In genomic region chr6:138421931-138422531, GRCm38 (mm10) we compare ENCODE assay signal across 8 mouse cellular contexts.
DNase-seq lines count a peak whose midpoint lies in the region; ATAC-seq and TF ChIP-seq lines count a peak whose summit lies in the region.

No protein-coding gene starts in this region.

- no peak for TF ChIP-seq CTCF in heart, postnatal 0 days (IDR thresholded peaks at IDR 0.05; ENCODE audit: low read depth)

- H3K9me3 ChIP-seq in heart, postnatal 0 days (replicated peaks; ENCODE audit: control insufficient read depth, low read length): no peaks in the 10 kb centered on the region
- H3K9me3 ChIP-seq in hindbrain, embryonic 13.5 days: no peaks in the 10 kb centered on the region
- H3K9me3 ChIP-seq in midbrain, embryonic 14.5 days (ENCODE audit: control insufficient read depth, low read length): no peaks in the 10 kb centered on the region

- WGBS in heart, postnatal 0 days: 2% methylated on average over 24 of the region's 24 CpGs
- WGBS in hindbrain, embryonic 13.5 days: 2% methylated on average over 24 of the region's 24 CpGs
- WGBS in midbrain, embryonic 14.5 days: under 1% methylated on average over 24 of the region's 24 CpGs

- ATAC-seq in heart, postnatal 0 days (ENCODE audit: insufficient read depth, low read depth): no peak
- no peak for ATAC-seq in hindbrain, embryonic 13.5 days (ENCODE audit: low FRiP score)
- ATAC-seq in midbrain, embryonic 14.5 days (ENCODE audit: low FRiP score, low TSS enrichment): no peak

- no peaks in the 10 kb centered on the region for H3K36me3 ChIP-seq in heart, postnatal 0 days (replicated peaks; ENCODE audit: control insufficient read depth, insufficient read depth, low read length)
- H3K36me3 ChIP-seq in hindbrain, embryonic 13.5 days: no peaks in the 10 kb centered on the region
- H3K36me3 ChIP-seq in midbrain, embryonic 14.5 days (ENCODE audit: control insufficient read depth, insufficient read depth, low read length): no peaks in the 10 kb centered on the region

- H3K27me3 ChIP-seq in heart, postnatal 0 days (ENCODE audit: control insufficient read depth, insufficient read depth, low read length): 0 out of 2 replicates have a peak, but pooled peaks cover 8% of the 10 kb centered on the region
- H3K27me3 ChIP-seq in hindbrain, embryonic 13.5 days: peaks cover 5% of the 10 kb centered on the region
- no peaks in the 10 kb centered on the region for H3K27me3 ChIP-seq in midbrain, embryonic 14.5 days (ENCODE audit: control insufficient read depth, insufficient read depth, low read length)

- H3K9ac ChIP-seq in heart, postnatal 0 days (replicated peaks; ENCODE audit: low read depth, low read length): no peak overlapping the region
- H3K9ac ChIP-seq in hindbrain, embryonic 13.5 days: peak overlapping the region; percentile 73
- peak overlapping the region; percentile 55 for H3K9ac ChIP-seq in midbrain, embryonic 14.5 days (replicated peaks; ENCODE audit: low read length)

- H3K4me1 ChIP-seq in heart, postnatal 0 days (ENCODE audit: control insufficient read depth, insufficient read depth): peaks cover 13% of the 10 kb centered on the region; the same call in 1 of the 2 replicates
- peaks cover 74% of the 10 kb centered on the region for H3K4me1 ChIP-seq in hindbrain, embryonic 13.5 days (replicated peaks)
- peaks cover 13% of the 10 kb centered on the region; the same call in 1 of the 2 replicates for H3K4me1 ChIP-seq in midbrain, embryonic 14.5 days (ENCODE audit: control insufficient read depth, insufficient read depth, low read length)

- peak overlapping the region; percentile 67 for H3K4me2 ChIP-seq in heart, postnatal 0 days (ENCODE audit: low read depth, low read length)
- H3K4me2 ChIP-seq in hindbrain, embryonic 13.5 days: peak overlapping the region; percentile 78
- peak overlapping the region; percentile 58 for H3K4me2 ChIP-seq in midbrain, embryonic 14.5 days (ENCODE audit: low read length)

- peak overlapping the region; percentile 41 for H3K4me3 ChIP-seq in heart, postnatal 0 days (ENCODE audit: low read depth, low read length)
- H3K4me3 ChIP-seq in hindbrain, embryonic 13.5 days: peak overlapping the region; percentile 51
- peak overlapping the region; percentile 43 for H3K4me3 ChIP-seq in midbrain, embryonic 14.5 days (replicated peaks; ENCODE audit: low read depth, low read length)

- TF ChIP-seq EP300 in heart, postnatal 0 days (IDR thresholded peaks at IDR 0.05; ENCODE audit: low read depth): no peak

- no peak overlapping the region for H3K27ac ChIP-seq in heart, postnatal 0 days (ENCODE audit: low read depth)
- H3K27ac ChIP-seq in hindbrain, embryonic 13.5 days: peak overlapping the region; percentile 91
- H3K27ac ChIP-seq in midbrain, embryonic 14.5 days (replicated peaks; ENCODE audit: low read depth, low read length): peak overlapping the region; percentile 75

- DNase-seq in heart, postnatal 0 days (ENCODE audit: low spot score): no peak
- DNase-seq in heart, adult 9 months (ENCODE audit: low spot score in 2 of 2): no peak
- DNase-seq in embryo, embryonic 10 days (ENCODE audit: low spot score): peak; percentile 25
- DNase-seq in midbrain, embryonic 14.5 days: peak; percentile 67
- DNase-seq in urinary bladder, postnatal 36 days (ENCODE audit: low spot score in 2 of 2): no peak
- no peak for DNase-seq in MN1 (ENCODE audit: low spot score)
- no peak for DNase-seq in ovary, postnatal 10 days (ENCODE audit: low spot score)

Comparison
In these comparisons a context has a peak if more than half of its experiments do, and no peak if none do; other contexts are left out.
1. DNase-seq: peak in embryo, embryonic 10 days (single experiment) and midbrain, embryonic 14.5 days (single experiment); none in heart, postnatal 0 days (single experiment), heart, adult 9 months (0 of 2), urinary bladder, postnatal 36 days (0 of 2), MN1 (single experiment) and ovary, postnatal 10 days (single experiment).
2. Peak in every context shown above with its lines, with median percentiles within 50 percentile points of each other: H3K4me2 ChIP-seq and H3K4me3 ChIP-seq.